Mouse (Mus musculus) liver, embryonic 14.5 days (tissue): ENCODE measurements around the gene Gdf15.
A peak's percentile ranks its signal among the peaks of the same experiment; 100 is the strongest.

ENCODE experiments used
- CTCF ChIP-seq: IDR thresholded peaks from 2 replicates; pipeline ENCODE4 v1.5.1; 2016; ENCODE audit warnings: antibody characterized with exemption, low read depth, control low read depth
- EP300 ChIP-seq: IDR thresholded peaks from 2 replicates; pipeline ENCODE4 v1.6.1; 2016; ENCODE audit warnings: antibody characterized with exemption, low read depth

DNA sequence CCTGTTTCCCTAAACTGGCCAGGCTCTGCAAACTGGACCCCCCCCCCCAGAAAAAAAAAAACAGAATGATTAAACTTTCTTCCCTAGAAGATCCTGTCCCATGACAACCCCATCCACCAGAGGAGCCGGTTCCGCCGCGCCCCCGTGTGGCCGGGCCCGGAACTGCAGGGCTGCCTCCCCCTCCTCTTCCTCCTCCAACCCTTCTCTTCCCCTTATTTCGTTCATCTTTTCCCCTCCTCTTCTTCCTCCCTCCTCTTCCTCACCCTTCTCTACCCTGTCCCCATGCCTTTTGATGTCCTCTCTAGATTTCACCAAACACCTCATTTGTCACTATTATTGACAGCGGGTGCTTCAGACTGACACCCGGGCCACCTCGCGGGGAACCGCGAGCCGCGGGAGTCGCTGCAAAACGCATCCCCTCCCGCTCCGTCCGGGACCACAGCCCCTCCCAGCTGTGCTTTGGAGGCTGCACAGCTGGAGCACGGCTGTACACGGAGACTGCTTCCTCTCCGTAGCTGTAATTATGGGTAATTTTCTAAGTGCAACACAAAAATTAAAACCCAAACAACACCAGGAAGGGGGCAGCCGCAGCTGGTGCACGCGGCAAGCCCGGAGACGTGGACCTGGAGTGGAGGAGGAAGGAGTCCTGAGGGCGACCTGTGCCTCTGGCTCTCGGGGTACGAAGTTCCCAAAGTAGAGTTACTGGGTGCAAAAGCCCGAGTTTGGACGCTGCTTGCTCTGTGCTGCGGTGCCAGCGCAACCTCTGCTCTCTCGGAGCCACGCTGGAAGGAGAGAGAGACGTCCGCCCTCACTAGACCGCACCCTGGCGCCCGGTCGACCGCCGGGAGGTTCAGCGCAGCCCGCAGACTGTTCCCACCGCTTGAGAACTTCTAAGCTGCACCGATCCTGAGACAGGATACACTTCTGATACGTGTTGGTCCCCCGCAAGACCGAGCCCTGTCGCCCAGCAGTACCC lies 21.2 kb downstream of the Gdf15 start:
- TF ChIP-seq CTCF = peak; percentile 98
- TF ChIP-seq EP300 = no peak
